Mouse (Mus musculus) neural tube, embryonic 13.5 days (tissue): ENCODE results near the gene Dnmt1. TPM values are rescaled to one million over a fixed set of nuclear protein-coding genes. Genes with fewer than 3 reads are reported as not detected.

Experiments used
- ATAC-seq: fragments of 200-750 bp; cut with Nextera tagmentation; 2 replicates; pipeline ENCODE4 v1.8.0; 2017; ENCODE audit warnings: low read depth, mild to moderate bottlenecking, moderate TSS enrichment, moderate library complexity
- H3K27ac ChIP-seq: fragments of 300-500 bp; sonication (generic); replicated peaks from 2 replicates; pipeline ENCODE4 v1.5.1; 2015; ENCODE audit warnings: moderate library complexity, mild to moderate bottlenecking, inconsistent platforms
- H3K27me3 ChIP-seq: fragments of 300-500 bp; sonication (generic); 2 replicates; pipeline ENCODE4 v1.6.1; 2015; ENCODE audit warnings: mild to moderate bottlenecking, inconsistent platforms
- H3K36me3 ChIP-seq: fragments of 300-500 bp; sonication (generic); 2 replicates; pipeline ENCODE4 v1.6.1; 2015; ENCODE audit warnings: mild to moderate bottlenecking, inconsistent platforms
- H3K4me1 ChIP-seq: fragments of 300-500 bp; sonication (generic); replicated peaks from 2 replicates; pipeline ENCODE4 v1.6.1; 2015; ENCODE audit warnings: inconsistent platforms
- H3K4me2 ChIP-seq: fragments of 300-500 bp; sonication (generic); 2 replicates; pipeline ENCODE4 v1.6.1; 2015; ENCODE audit warnings: inconsistent platforms, mild to moderate bottlenecking, moderate library complexity
- H3K4me3 ChIP-seq: fragments of 300-500 bp; sonication (generic); 2 replicates; pipeline ENCODE4 v1.5.1; 2015; ENCODE audit warnings: mild to moderate bottlenecking, inconsistent platforms
- H3K9ac ChIP-seq: fragments of 300-500 bp; sonication (generic); 2 replicates; pipeline ENCODE4 v1.6.1; 2015; ENCODE audit warnings: moderate library complexity, mild to moderate bottlenecking, inconsistent platforms
- H3K9me3 ChIP-seq: fragments of 300-500 bp; sonication (generic); 2 replicates; pipeline ENCODE4 v1.6.1; 2016; ENCODE audit warnings: inconsistent platforms
- WGBS: fragments of 180-500 bp; shearing (Covaris S2); methylation state at CpG from one replicate; pipeline ENCODE4 v1.1.7; 2015; 5-methylcytosine and 5-hydroxymethylcytosine counted together
- polyA plus RNA-seq: library from polyadenylated mRNA; unstranded; fragments of >200 nt; fragmentation: Nextera tagmentation; extraction: Ambion mirVana; gene quantifications from 2 replicates; pipeline ENCODE4 v1.2.1, GENCODE M21; 2015

Gene Dnmt1
- polyA plus RNA-seq, 1 experiment from 2014 or later = 54.2 TPM

DNA sequence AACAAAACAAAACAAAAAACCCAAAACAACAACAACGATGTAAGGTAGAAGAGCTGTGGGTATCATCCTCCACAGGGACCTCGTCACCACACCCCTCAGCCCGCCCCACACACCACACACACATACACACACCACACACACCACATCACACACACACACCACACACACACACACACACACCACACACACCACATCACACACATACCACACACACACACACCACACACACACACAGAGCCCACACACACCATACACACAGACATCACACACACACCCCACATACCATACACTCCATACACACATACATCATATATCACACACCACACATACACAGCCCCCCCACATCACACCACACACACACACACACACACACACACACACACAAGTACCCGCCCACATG, 31.9 kb upstream of the Dnmt1 start:
- 96% methylated on average over 4 of the region's 4 CpGs for WGBS
- H3K27me3 ChIP-seq = peaks cover 6% of the 10 kb centered on the region; the same call in 1 of the 2 replicates
- peaks cover 5% of the 10 kb centered on the region for H3K4me1 ChIP-seq
- H3K36me3 ChIP-seq = no peaks in the 10 kb centered on the region
- H3K9me3 ChIP-seq = no peaks in the 10 kb centered on the region
- no peak overlapping the region for H3K9ac ChIP-seq
- no peak overlapping the region for H3K4me2 ChIP-seq
- no peak for ATAC-seq
- no peak overlapping the region for H3K27ac ChIP-seq
- H3K4me3 ChIP-seq = no peak overlapping the region

DNA sequence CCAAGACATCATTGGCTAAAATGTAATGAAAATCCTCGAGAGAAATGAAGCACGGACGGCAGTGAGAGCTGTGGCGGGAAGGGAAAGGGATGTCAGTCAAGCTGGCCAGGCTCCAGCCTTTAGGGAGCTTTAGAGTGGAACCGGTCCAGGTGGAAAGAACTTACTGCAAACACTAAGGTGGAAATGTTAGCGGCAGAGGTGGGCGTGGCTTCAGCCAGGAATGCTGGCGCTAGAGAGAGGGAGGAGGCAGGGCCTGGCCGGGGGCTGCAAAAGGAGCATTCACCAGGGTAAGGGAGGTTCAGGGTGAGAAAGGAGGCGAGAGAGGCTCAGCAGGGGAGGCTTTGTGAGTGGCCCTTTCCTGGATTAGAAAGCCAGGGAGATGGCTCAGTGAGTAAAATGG, 31.2 kb upstream of the Dnmt1 start:
- 5% methylated on average over 10 of the region's 10 CpGs for WGBS
- ATAC-seq = no peak
- Histone ChIP-seq H3K27me3 (peaks cover 6% of the 10 kb centered on the region; the same call in 1 of the 2 replicates), H3K4me3 (no peak overlapping the region), H3K9me3 (no peaks in the 10 kb centered on the region), H3K4me1 (peaks cover 5% of the 10 kb centered on the region), H3K36me3 (no peaks in the 10 kb centered on the region), H3K27ac (no peak overlapping the region), H3K4me2 (peak overlapping the region; percentile 26), H3K9ac (peak overlapping the region; percentile 45; the same call in 1 of the 2 replicates)

DNA sequence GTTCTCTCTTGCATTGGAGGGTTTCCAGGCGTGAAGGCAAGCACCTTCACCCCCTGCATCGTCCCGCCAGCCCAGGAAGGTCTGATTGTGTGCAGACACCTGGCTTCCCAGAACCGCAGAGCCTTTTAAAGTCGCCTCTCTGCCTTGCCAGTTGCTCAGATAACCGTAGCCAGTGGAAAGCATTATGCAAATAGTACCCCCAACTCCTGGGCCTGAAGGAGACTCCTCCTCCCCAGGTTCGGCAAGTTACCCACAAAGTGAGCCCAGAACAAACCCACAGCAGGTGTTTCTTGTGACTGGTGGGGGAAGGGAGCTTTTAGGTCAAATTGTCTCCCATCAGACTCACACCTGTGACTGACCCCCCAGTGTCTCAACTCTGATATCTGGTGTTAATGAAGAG, 28.3 kb upstream of the Dnmt1 start:
- H3K4me3 ChIP-seq = no peak overlapping the region
- H3K27ac ChIP-seq = no peak overlapping the region
- H3K4me1 ChIP-seq = peaks cover 9% of the 10 kb centered on the region
- H3K9ac ChIP-seq = no peak overlapping the region
- H3K4me2 ChIP-seq = no peak overlapping the region
- H3K36me3 ChIP-seq = no peaks in the 10 kb centered on the region
- 31% methylated on average over 7 of the region's 7 CpGs for WGBS
- no peak for ATAC-seq
- H3K9me3 ChIP-seq = no peaks in the 10 kb centered on the region
- H3K27me3 ChIP-seq = peaks cover 6% of the 10 kb centered on the region; the same call in 1 of the 2 replicates

DNA sequence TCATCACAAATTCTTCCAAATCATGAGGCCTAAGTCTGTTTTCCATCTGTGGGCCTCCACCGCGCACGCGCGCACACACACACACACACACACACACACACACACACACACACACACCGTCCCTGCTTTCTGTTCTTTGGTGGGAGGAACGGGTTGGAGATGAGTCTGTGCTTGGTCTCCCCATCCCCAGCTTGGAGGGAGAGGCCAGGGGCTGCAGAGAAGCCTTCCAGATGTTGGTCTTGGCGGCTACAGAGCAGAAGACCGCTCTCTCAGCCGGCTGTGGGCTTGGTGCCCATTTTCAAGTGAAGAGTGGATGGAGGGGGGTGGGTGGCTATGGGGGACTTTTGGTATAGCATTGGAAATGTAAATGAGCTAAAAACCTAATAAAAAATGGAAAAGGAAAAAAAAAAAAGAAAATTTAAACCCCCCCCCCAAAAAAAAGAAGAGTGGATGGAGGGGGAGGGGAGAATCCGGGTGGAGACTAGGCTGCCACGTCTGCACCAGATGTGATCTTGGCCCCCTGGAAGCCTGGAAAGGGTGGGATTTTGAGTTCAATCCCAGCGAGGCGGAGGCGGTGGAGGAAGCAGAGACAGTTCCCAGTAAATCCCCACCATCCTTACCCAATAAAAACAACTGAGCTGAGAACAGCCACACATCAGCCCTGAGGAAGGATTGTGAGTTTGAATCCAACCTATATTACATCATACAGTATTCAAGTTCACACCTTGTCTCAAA, 27.4 kb upstream of the Dnmt1 start:
- 64% methylated on average over 15 of the region's 15 CpGs for WGBS
- Histone ChIP-seq H3K4me1 (peaks cover 9% of the 10 kb centered on the region), H3K4me2 (no peak overlapping the region), H3K9me3 (no peaks in the 10 kb centered on the region), H3K27me3 (peaks cover 6% of the 10 kb centered on the region; the same call in 1 of the 2 replicates), H3K36me3 (no peaks in the 10 kb centered on the region), H3K9ac (no peak overlapping the region), H3K27ac (no peak overlapping the region), H3K4me3 (no peak overlapping the region)
- ATAC-seq = no peak

DNA sequence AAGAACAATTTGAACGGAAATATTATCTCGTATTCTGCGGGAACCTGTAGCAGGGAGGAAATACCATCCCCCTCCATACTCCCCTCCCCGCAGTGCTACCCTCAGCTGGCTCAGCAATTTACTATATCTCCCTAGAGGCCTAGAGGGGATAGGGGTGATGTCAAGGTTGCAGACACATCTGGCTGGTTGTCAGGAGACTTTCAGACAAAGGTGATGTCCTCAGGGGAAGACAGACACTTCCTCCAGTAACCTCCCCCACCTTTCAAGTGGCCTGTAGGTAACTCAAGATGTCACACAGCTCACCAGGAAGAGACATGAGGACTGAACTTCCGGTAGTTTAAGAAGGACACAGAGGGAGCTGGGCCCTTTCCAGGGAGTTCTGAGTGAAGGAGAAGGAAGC, 23.5 kb upstream of the Dnmt1 start:
- H3K4me3 ChIP-seq = no peak overlapping the region
- no peak overlapping the region for H3K9ac ChIP-seq
- no peak overlapping the region for H3K4me2 ChIP-seq
- 64% methylated on average over 5 of the region's 5 CpGs for WGBS
- no peak for ATAC-seq
- H3K27ac ChIP-seq = no peak overlapping the region
- H3K9me3 ChIP-seq = no peaks in the 10 kb centered on the region
- peaks cover 2% of the 10 kb centered on the region; the same call in 1 of the 2 replicates for H3K27me3 ChIP-seq
- 0 out of 2 replicates have a peak, but pooled peaks cover 4% of the 10 kb centered on the region for H3K4me1 ChIP-seq
- no peaks in the 10 kb centered on the region for H3K36me3 ChIP-seq

DNA sequence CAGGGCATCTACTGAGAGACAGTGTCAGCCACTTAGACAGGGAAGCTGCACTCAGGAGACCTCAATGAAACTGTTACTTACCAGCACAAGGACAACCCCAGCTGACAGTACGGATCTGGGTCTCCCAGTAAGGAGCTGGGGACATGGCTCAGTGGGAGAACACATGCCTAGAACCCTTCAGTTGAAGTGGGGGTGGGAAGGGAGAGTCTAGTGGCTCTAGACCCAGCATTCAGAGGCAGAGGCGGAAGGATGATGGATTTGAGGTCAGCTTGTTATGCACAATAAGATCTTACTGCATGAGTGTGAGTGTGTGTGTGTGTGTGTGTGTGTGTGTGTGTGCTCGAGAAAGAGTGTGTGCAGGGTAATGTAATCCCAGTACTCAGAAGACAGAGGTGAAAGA, 22.5 kb upstream of the Dnmt1 start:
- no peak overlapping the region for H3K4me2 ChIP-seq
- H3K4me1 ChIP-seq = 0 out of 2 replicates have a peak, but pooled peaks cover 4% of the 10 kb centered on the region
- H3K4me3 ChIP-seq = no peak overlapping the region
- no peak for ATAC-seq
- no peak overlapping the region for H3K9ac ChIP-seq
- no peaks in the 10 kb centered on the region for H3K27me3 ChIP-seq
- no peak overlapping the region for H3K27ac ChIP-seq
- no peaks in the 10 kb centered on the region for H3K36me3 ChIP-seq
- 74% methylated on average over 3 of the region's 3 CpGs for WGBS
- no peaks in the 10 kb centered on the region for H3K9me3 ChIP-seq

DNA sequence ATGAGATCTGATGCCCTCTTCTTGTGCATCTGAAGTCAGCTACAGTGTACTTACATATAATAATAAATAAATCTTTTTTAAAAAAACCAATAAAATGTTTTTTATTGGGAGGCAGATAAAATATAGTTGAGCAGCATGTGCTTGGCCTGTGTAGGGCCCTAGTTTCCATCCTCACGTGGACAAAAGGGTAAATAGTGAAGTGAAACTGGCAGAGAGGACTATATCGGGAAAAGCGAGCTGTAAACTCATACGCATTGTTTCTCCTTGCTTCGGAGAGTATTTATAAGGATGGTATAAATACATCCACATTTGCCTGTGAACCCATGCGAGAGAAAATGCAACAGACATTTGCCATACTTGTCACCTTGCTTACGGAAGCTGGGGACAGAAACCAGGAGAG, 20.1 kb upstream of the Dnmt1 start:
- ATAC-seq = no peak

DNA sequence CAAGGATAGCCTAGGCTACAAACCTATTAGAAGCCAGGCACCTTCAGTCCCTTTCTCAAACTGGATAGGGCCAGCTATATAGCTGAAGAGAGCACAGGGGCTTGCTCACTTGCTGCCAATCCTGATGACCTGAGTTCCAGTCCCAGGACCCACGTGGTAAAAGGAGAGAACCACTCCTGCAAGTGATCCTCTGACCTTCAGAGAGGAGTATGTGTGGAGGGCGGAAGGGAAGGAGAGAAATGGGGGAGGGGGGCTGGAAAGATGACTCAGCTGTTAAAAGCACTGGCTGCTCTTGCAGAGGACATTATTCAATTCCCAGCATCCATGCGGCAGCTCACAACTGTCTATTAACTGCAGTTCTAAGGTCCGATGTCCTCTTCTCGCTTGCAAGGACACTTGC, 19.5 kb upstream of the Dnmt1 start:
- H3K4me3 ChIP-seq = no peak overlapping the region
- no peaks in the 10 kb centered on the region for H3K36me3 ChIP-seq
- no peak for ATAC-seq
- H3K27me3 ChIP-seq = peaks cover 6% of the 10 kb centered on the region; the same call in 1 of the 2 replicates
- H3K27ac ChIP-seq = no peak overlapping the region
- no peak overlapping the region for H3K4me2 ChIP-seq
- peaks cover 21% of the 10 kb centered on the region for H3K4me1 ChIP-seq
- WGBS = 71% methylated on average over 5 of the region's 5 CpGs
- H3K9me3 ChIP-seq = no peaks in the 10 kb centered on the region
- H3K9ac ChIP-seq = no peak overlapping the region

More for the DNA sequence above, 20.1 kb upstream of the Dnmt1 start:
- H3K4me1 ChIP-seq = peaks cover 16% of the 10 kb centered on the region
- no peak overlapping the region for H3K4me2 ChIP-seq
- no peak overlapping the region for H3K27ac ChIP-seq
- H3K9me3 ChIP-seq = no peaks in the 10 kb centered on the region
- H3K4me3 ChIP-seq = no peak overlapping the region
- 87% methylated on average over 7 of the region's 7 CpGs for WGBS
- peaks cover under 1% of the 10 kb centered on the region; the same call in 1 of the 2 replicates for H3K27me3 ChIP-seq
- H3K9ac ChIP-seq = no peak overlapping the region
- H3K36me3 ChIP-seq = no peaks in the 10 kb centered on the region

DNA sequence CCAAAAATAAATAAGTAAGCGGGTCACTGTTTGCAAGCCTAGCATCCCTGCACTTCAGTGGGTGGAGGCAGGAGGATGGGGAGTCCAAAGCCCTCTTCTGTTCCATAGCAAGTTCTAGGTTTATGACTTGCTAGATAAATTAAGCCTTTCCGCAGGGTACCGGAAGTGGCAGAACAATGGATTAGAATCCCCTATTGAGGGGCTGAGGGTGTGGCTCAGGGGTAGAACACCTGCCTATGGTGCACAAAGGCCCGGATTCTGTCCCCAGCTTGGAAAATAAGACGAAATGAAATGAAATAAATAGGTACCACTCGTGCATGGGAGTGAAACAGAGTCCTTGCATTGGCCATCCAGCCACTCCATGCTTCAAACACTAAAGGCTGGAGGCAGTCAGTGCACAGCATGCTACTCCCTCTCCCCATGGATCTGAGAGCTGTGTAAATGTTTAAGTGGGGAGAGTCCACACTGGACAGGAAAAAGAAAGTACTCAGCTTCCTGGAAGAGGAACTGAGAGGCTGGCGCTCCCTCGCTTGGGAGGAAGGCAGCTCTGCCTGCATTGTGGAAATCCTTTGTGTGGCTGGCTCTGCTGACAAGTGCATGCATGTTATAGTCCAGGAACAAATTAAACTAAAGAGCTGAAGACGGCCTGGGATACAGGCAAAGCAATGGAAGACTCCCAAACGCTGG, 18.9 kb upstream of the Dnmt1 start:
- no peak for ATAC-seq
- Histone ChIP-seq H3K4me2 (no peak overlapping the region), H3K4me1 (peaks cover 26% of the 10 kb centered on the region), H3K9ac (no peak overlapping the region), H3K36me3 (no peaks in the 10 kb centered on the region), H3K4me3 (no peak overlapping the region), H3K27me3 (peaks cover 6% of the 10 kb centered on the region; the same call in 1 of the 2 replicates), H3K27ac (no peak overlapping the region), H3K9me3 (no peaks in the 10 kb centered on the region)
- 61% methylated on average over 10 of the region's 10 CpGs for WGBS

DNA sequence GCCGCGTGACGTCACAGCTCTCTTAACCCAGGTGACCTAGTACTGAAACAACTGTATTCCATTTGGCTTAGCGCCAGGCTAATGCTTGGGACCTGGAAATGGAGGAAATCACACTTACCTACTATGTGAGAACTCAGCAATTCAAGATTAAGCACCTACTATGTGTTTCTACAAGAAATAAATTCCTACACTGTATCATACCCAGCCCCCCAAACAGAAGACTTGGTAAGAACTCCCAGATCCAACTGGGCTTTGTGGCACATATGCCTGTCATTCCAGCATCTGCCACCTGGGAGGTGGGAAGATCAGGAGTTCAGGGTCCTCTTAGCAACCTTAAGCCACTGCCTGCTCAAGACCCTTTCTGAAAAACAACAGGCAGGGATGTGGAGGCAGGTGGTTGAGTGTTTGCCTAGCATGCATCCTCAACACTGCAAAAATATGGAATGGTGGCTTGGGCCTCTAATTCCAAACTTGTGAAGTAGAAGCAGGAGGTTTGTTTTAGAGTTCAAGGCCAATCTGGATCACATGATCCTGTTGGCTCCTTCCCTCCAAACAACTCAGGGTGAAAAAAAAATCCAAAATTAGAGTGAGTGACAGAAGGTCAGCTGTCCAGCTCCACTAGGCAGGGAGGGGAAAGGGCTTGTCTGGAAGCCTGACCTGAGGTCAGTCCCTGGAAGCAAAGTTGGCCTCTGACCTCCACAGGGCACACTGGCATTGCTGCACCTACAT, 17.4 kb upstream of the Dnmt1 start:
- Histone ChIP-seq H3K9ac (peak overlapping the region; percentile 88; the same call in 1 of the 2 replicates), H3K4me2 (peak overlapping the region; percentile 97), H3K27ac (peak overlapping the region; percentile 74; the same call in 1 of the 2 replicates), H3K27me3 (peaks cover 6% of the 10 kb centered on the region; the same call in 1 of the 2 replicates), H3K9me3 (no peaks in the 10 kb centered on the region), H3K4me1 (peaks cover 36% of the 10 kb centered on the region), H3K4me3 (peak overlapping the region; percentile 76), H3K36me3 (no peaks in the 10 kb centered on the region)
- 3% methylated on average over 4 of the region's 4 CpGs for WGBS
- ATAC-seq = 0 out of 2 replicates have a peak, but pooled peaks have one; percentile 12

DNA sequence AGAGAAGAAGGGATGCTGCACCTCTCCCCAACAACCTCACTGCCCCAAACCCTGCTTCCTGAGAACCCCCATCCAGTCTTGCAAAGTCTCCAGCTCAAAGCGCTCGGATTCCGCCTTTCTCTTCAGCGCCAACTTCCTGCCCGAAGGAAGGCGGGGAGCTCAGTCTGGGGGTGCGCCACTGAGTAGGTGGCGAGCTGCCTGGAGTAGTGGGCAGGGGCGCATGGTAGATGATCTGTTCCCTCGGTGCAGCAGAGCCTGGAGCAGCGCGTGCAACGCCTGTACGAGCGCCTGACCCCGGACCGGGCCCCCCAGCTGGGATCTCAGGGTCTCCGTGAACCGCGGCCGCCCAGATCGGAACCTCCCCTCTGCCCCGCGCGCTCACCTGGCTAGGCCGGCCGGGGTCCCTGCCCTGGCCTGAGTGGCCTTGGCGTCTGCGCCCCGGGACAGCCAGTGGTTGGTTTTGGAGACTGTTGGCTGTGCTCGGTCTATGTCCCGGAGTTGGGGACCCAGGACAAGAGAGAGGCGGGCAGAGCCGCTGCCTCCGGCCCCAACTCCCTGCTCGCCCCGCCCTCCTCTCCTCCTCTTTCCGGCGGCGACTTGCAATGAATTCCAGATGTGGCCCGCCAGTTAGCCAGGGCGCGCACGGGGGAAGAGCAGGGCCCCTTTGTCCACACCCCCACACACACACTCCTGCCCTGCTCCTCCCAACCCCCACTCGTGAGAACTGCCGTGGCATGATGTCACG, 16.7 kb upstream of the Dnmt1 start, which contains the start of gene S1pr2:
Gene S1pr2 (minus strand): TSS at position 566 of the 745 bp plus-strand sequence.
- peak within 1 kb of the TSS; percentile 74 for H3K27ac ChIP-seq
- peak within 1 kb of the TSS; percentile 76 for H3K4me3 ChIP-seq
- H3K9ac ChIP-seq = peak within 1 kb of the TSS; percentile 88
- no peaks in the 10 kb centered on the region for H3K36me3 ChIP-seq
- ATAC-seq = peak; percentile 66
- H3K4me1 ChIP-seq = peaks cover 44% of the 10 kb centered on the region
- H3K4me2 ChIP-seq = peak within 1 kb of the TSS; percentile 97
- WGBS = under 1% methylated on average over 42 of the region's 47 CpGs
- H3K9me3 ChIP-seq = no peaks in the 10 kb centered on the region
- peaks cover 6% of the 10 kb centered on the region; the same call in 1 of the 2 replicates for H3K27me3 ChIP-seq
